Mouse (Mus musculus) urinary bladder, postnatal 10 days (tissue): Measurements from ENCODE around the gene Tyw1.
A peak's percentile ranks its signal among the peaks of the same experiment; 100 is the strongest.
"Not testable (repeated sequence)": the region's sequence is repeated elsewhere in the genome, so short reads cannot be mapped to it uniquely, and the experiment has no call there.

Experiments
- DNase-seq: peaks from one replicate; pipeline ENCODE4 v3.0.0; 2022; ENCODE audit warnings: low spot score

The Tyw1 gene

GRCm38 (mm10) chr5:130255017-130255720 is at the start of gene Tyw1, which contains the start of gene Sbds:
Gene Tyw1, plus strand, starts transcription at chr5:130255619.
Gene Sbds, minus strand, starts transcription at chr5:130255530.
- DNase-seq = peak; percentile 89

- no peak for DNase-seq
These were observed 48.1 kb upstream of the Tyw1 start for GRCm38 (mm10) chr5:130207299-130207698.

GRCm38 (mm10) chr5:130212956-130213355 is 42.5 kb upstream of the Tyw1 start:
- DNase-seq = no peak

- DNase-seq = no peak
These were observed 38.6 kb upstream of the Tyw1 start, which contains the start of gene Tmem248 for GRCm38 (mm10) chr5:130216781-130217180. Gene Tmem248, plus strand, starts transcription at chr5:130217081.

GRCm38 (mm10) chr5:130217406-130217805 is 38.0 kb upstream of the Tyw1 start:
- no peak for DNase-seq

GRCm38 (mm10) chr5:130218336-130218735 is 37.1 kb upstream of the Tyw1 start:
- DNase-seq = no peak

GRCm38 (mm10) chr5:130221316-130221715 is 34.1 kb upstream of the Tyw1 start:
- DNase-seq = no peak

GRCm38 (mm10) chr5:130221760-130222145 is 33.7 kb upstream of the Tyw1 start:
- no peak for DNase-seq

GRCm38 (mm10) chr5:130222146-130223004 is 33.0 kb upstream of the Tyw1 start:
- DNase-seq = peak; percentile 79

- DNase-seq = no peak
These were observed 28.6 kb upstream of the Tyw1 start for GRCm38 (mm10) chr5:130226790-130227189.

GRCm38 (mm10) chr5:130228120-130228519 is 27.3 kb upstream of the Tyw1 start:
- no peak for DNase-seq

- no peak for DNase-seq
These were observed 19.1 kb upstream of the Tyw1 start for GRCm38 (mm10) chr5:130236302-130236701.

- no peak for DNase-seq
These were observed 16.2 kb upstream of the Tyw1 start for GRCm38 (mm10) chr5:130239236-130239635.

GRCm38 (mm10) chr5:130239856-130240255 is 15.6 kb upstream of the Tyw1 start:
- no peak for DNase-seq

- no peak for DNase-seq
These were observed 14.0 kb upstream of the Tyw1 start for GRCm38 (mm10) chr5:130241426-130241825.

- DNase-seq = no peak
These were observed 7.6 kb upstream of the Tyw1 start for GRCm38 (mm10) chr5:130247823-130248222.

- no peak for DNase-seq
These were observed 1.0 kb upstream of the Tyw1 start for GRCm38 (mm10) chr5:130254164-130255016.

- DNase-seq = not testable (repeated sequence)
These were observed 543 bp downstream of the Tyw1 start for GRCm38 (mm10) chr5:130255799-130256525.

- peak; percentile 75 for DNase-seq
These were observed 1.4 kb downstream of the Tyw1 start for GRCm38 (mm10) chr5:130256678-130257271.

- DNase-seq = no peak
These were observed 1.9 kb downstream of the Tyw1 start for GRCm38 (mm10) chr5:130257303-130257702.

- DNase-seq = no peak
These were observed 8.0 kb downstream of the Tyw1 start for GRCm38 (mm10) chr5:130263454-130263853.
